Mouse (Mus musculus): ENCODE measurements at regions not wholly inside any gene's neighbourhood (a gene's known extent, or its start where the extent isn't known, plus 50 kb on each side); places are given as distances from the start of the nearest gene placed in this dataset.

DNA sequence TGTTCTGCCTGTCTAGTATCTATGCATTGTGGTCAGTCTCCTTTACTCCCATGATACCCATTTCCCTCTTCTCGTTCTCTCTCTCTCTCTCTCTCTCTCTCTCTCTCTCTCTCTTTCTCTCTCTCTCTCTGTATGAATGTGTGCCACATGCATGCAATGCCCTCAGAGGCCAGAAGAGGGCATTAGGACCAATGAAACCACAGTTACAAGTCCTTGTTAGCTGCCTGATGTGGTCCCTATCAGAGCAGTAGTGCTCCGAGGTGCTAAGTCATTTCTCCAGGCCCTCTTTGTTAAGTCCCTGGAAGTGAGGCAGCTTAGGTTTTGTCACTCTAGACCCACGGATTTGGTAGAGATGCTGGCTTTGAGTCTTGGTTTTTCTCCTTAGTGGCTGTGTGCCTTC lies 250.2 kb upstream of the 9630041A04Rik start:
- TF ChIP-seq CTCF (conservative IDR thresholded peaks at IDR 0.05; ENCODE audit: insufficient read depth, insufficient read length, low read depth, low read length) (peak; percentile 46), POLR2A (IDR thresholded peaks at IDR 0.05; ENCODE audit: low read depth, low read length) (no peak)
